Mouse (Mus musculus): ENCODE measurements around the gene Gm20388. TPM values are rescaled to one million over a fixed set of nuclear protein-coding genes. Genes with fewer than 3 reads are reported as not detected.

Gene Gm20388
- polyA plus RNA-seq, 1 experiment from 2014 or later, result not detected

GRCm38 (mm10) chr8:122836199-122836598 lies 2925.6 kb downstream of the Gm20388 start:
- no peak overlapping the region for H3K4me3 ChIP-seq
- H3K27me3 ChIP-seq (replicated peaks), result peaks cover 35% of the 10 kb centered on the region
- no peaks in the 10 kb centered on the region for H3K9me3 ChIP-seq
- no peaks in the 10 kb centered on the region for H3K36me3 ChIP-seq
- no peak for ATAC-seq (ENCODE audit: extremely low read depth, insufficient number of reproducible peaks, low FRiP score, low TSS enrichment)
- 0 out of 2 replicates have a peak, but pooled peaks cover 2% of the 10 kb centered on the region for H3K4me1 ChIP-seq
- H3K27ac ChIP-seq (replicated peaks), result no peak overlapping the region
- 83% methylated on average over 12 of the region's 12 CpGs for WGBS
- no peak overlapping the region for H3K9ac ChIP-seq
- no peak overlapping the region for H3K4me2 ChIP-seq

- no peaks in the 10 kb centered on the region for H3K9me3 ChIP-seq
- H3K27me3 ChIP-seq (replicated peaks), result peaks cover 32% of the 10 kb centered on the region
- no peaks in the 10 kb centered on the region for H3K36me3 ChIP-seq
- no peak overlapping the region for H3K27ac ChIP-seq (replicated peaks)
- 0 out of 2 replicates have a peak, but pooled peaks cover 3% of the 10 kb centered on the region for H3K4me1 ChIP-seq
- no peak overlapping the region for H3K9ac ChIP-seq
- no peak overlapping the region for H3K4me2 ChIP-seq
- ATAC-seq (ENCODE audit: extremely low read depth, insufficient number of reproducible peaks, low FRiP score, low TSS enrichment), result no peak
- H3K4me3 ChIP-seq, result no peak overlapping the region
- WGBS, result 80% methylated on average over 13 of the region's 13 CpGs
These were observed 2926.1 kb downstream of the Gm20388 start for GRCm38 (mm10) chr8:122836696-122837095.

GRCm38 (mm10) chr8:122844161-122844560 lies 2933.5 kb downstream of the Gm20388 start:
- 61% methylated on average over 3 of the region's 3 CpGs for WGBS
- H3K9ac ChIP-seq, result no peak overlapping the region
- H3K27me3 ChIP-seq (replicated peaks), result peaks cover 53% of the 10 kb centered on the region
- no peak overlapping the region for H3K27ac ChIP-seq (replicated peaks)
- H3K9me3 ChIP-seq, result no peaks in the 10 kb centered on the region
- no peak overlapping the region for H3K4me2 ChIP-seq
- H3K36me3 ChIP-seq, result no peaks in the 10 kb centered on the region
- no peak overlapping the region for H3K4me3 ChIP-seq
- no peak for ATAC-seq (ENCODE audit: extremely low read depth, insufficient number of reproducible peaks, low FRiP score, low TSS enrichment)
- peaks cover 28% of the 10 kb centered on the region for H3K4me1 ChIP-seq

GRCm38 (mm10) chr8:122845662-122846061 lies 2935.0 kb downstream of the Gm20388 start:
- Histone ChIP-seq H3K36me3 (no peaks in the 10 kb centered on the region), H3K4me1 (peaks cover 28% of the 10 kb centered on the region), H3K4me3 (no peak overlapping the region), H3K27me3 (replicated peaks) (peaks cover 59% of the 10 kb centered on the region), H3K9me3 (no peaks in the 10 kb centered on the region), H3K27ac (replicated peaks) (no peak overlapping the region), H3K4me2 (no peak overlapping the region), H3K9ac (no peak overlapping the region)
- ATAC-seq (ENCODE audit: extremely low read depth, insufficient number of reproducible peaks, low FRiP score, low TSS enrichment), result no peak
- WGBS, result 63% methylated on average over 4 of the region's 4 CpGs

GRCm38 (mm10) chr8:122847829-122848561 lies 2937.4 kb downstream of the Gm20388 start, which contains the start of gene Cdh15:
Gene Cdh15 (plus strand): TSS chr8:122847966.
- peak within 1 kb of the TSS; percentile 29; the same call in 1 of the 2 replicates for H3K9ac ChIP-seq
- H3K27ac ChIP-seq (replicated peaks), result no peak within 1 kb of the TSS
- no peaks in the 10 kb centered on the region for H3K36me3 ChIP-seq
- peaks cover 72% of the 10 kb centered on the region for H3K27me3 ChIP-seq (replicated peaks)
- peak within 1 kb of the TSS; percentile 10; the same call in 1 of the 2 replicates for H3K4me3 ChIP-seq
- no peaks in the 10 kb centered on the region for H3K9me3 ChIP-seq
- ATAC-seq (ENCODE audit: extremely low read depth, insufficient number of reproducible peaks, low FRiP score, low TSS enrichment), result peak; percentile 72; the same call in 1 of the 2 replicates
- peaks cover 25% of the 10 kb centered on the region for H3K4me1 ChIP-seq
- WGBS, result 17% methylated on average over 17 of the region's 18 CpGs
- peak within 1 kb of the TSS; percentile 52 for H3K4me2 ChIP-seq

GRCm38 (mm10) chr8:122849152-122849910 lies 2938.7 kb downstream of the Gm20388 start:
- Histone ChIP-seq H3K27me3 (replicated peaks) (peaks cover 72% of the 10 kb centered on the region), H3K9ac (no peak overlapping the region), H3K9me3 (no peaks in the 10 kb centered on the region), H3K36me3 (no peaks in the 10 kb centered on the region), H3K4me2 (no peak overlapping the region), H3K27ac (replicated peaks) (no peak overlapping the region), H3K4me1 (peaks cover 32% of the 10 kb centered on the region), H3K4me3 (no peak overlapping the region)
- 73% methylated on average over 11 of the region's 11 CpGs for WGBS
- ATAC-seq (ENCODE audit: extremely low read depth, insufficient number of reproducible peaks, low FRiP score, low TSS enrichment), result no peak

GRCm38 (mm10) chr8:122850641-122851240 lies 2940.1 kb downstream of the Gm20388 start:
- Histone ChIP-seq H3K4me1 (peaks cover 27% of the 10 kb centered on the region), H3K27ac (replicated peaks) (no peak overlapping the region), H3K4me2 (no peak overlapping the region), H3K9ac (no peak overlapping the region), H3K36me3 (no peaks in the 10 kb centered on the region), H3K27me3 (replicated peaks) (peaks cover 78% of the 10 kb centered on the region), H3K9me3 (no peaks in the 10 kb centered on the region), H3K4me3 (no peak overlapping the region)
- no peak for ATAC-seq (ENCODE audit: extremely low read depth, insufficient number of reproducible peaks, low FRiP score, low TSS enrichment)
- WGBS, result 68% methylated on average over 3 of the region's 3 CpGs

- Histone ChIP-seq H3K36me3 (no peaks in the 10 kb centered on the region), H3K4me1 (peaks cover 20% of the 10 kb centered on the region), H3K9ac (no peak overlapping the region), H3K9me3 (no peaks in the 10 kb centered on the region), H3K27me3 (replicated peaks) (peaks cover 71% of the 10 kb centered on the region), H3K27ac (replicated peaks) (no peak overlapping the region), H3K4me3 (no peak overlapping the region), H3K4me2 (no peak overlapping the region)
- WGBS, result 78% methylated on average over 12 of the region's 12 CpGs
- ATAC-seq (ENCODE audit: extremely low read depth, insufficient number of reproducible peaks, low FRiP score, low TSS enrichment), result no peak
These were observed 2941.3 kb downstream of the Gm20388 start for GRCm38 (mm10) chr8:122851692-122852545.

GRCm38 (mm10) chr8:122852546-122852905 lies 2941.9 kb downstream of the Gm20388 start:
- Histone ChIP-seq H3K27me3 (replicated peaks) (peaks cover 73% of the 10 kb centered on the region), H3K4me1 (peaks cover 18% of the 10 kb centered on the region), H3K9me3 (no peaks in the 10 kb centered on the region), H3K9ac (no peak overlapping the region), H3K27ac (replicated peaks) (no peak overlapping the region), H3K36me3 (no peaks in the 10 kb centered on the region), H3K4me3 (no peak overlapping the region), H3K4me2 (no peak overlapping the region)
- WGBS, result 56% methylated on average over 1 of the region's 1 CpGs
- ATAC-seq (ENCODE audit: extremely low read depth, insufficient number of reproducible peaks, low FRiP score, low TSS enrichment), result no peak

- H3K9me3 ChIP-seq, result no peaks in the 10 kb centered on the region
- H3K9ac ChIP-seq, result no peak overlapping the region
- H3K27me3 ChIP-seq (replicated peaks), result peaks cover 73% of the 10 kb centered on the region
- H3K4me3 ChIP-seq, result no peak overlapping the region
- H3K27ac ChIP-seq (replicated peaks), result no peak overlapping the region
- ATAC-seq (ENCODE audit: extremely low read depth, insufficient number of reproducible peaks, low FRiP score, low TSS enrichment), result no peak
- H3K4me1 ChIP-seq, result peaks cover 10% of the 10 kb centered on the region
- H3K36me3 ChIP-seq, result no peaks in the 10 kb centered on the region
- 28% methylated on average over 11 of the region's 11 CpGs for WGBS
- no peak overlapping the region for H3K4me2 ChIP-seq
These were observed 2942.7 kb downstream of the Gm20388 start for GRCm38 (mm10) chr8:122853340-122853771.

Data from heart, embryonic 13.5 days (tissue).